Mouse (Mus musculus) thymus, adult 2 months (tissue): ENCODE results near the gene Pcdh15.

Experiments
- CTCF ChIP-seq: fragments of 200-500 bp; IDR thresholded peaks from 2 replicates; pipeline ENCODE4 v1.5.1; 2012; ENCODE audit warnings: mild to moderate bottlenecking, control low read depth, low read length, moderate library complexity, borderline replicate concordance; ENCODE audit not compliant: control insufficient read depth, poor library complexity, insufficient read depth; ENCODE audit errors: extremely low read depth
- POLR2A ChIP-seq: fragments of 200-500 bp; IDR thresholded peaks from 2 replicates; pipeline ENCODE4 v1.6.1; 2012; ENCODE audit warnings: mild to moderate bottlenecking, low read length, control low read depth, moderate library complexity; ENCODE audit not compliant: control insufficient read depth, poor library complexity, insufficient read depth; ENCODE audit errors: extremely low read depth

DNA sequence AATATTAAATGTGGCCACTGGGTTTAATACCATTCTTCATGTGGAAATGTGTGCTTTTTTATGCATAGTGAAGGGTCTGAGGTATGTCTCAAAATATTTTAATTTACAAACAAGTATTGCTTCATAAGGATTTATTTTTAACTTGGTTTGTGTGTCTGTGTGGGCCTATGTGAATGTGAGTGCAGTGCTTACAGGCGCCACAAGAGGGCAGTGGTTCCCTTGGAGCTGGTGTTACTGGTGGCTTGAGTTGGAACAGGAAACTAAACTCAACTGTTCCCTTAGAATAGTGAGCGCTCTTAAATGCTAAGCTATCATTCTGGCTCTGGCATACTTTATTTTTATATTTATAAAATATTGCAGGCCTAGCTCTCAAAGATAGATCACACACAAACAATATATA lies 6.8 kb downstream of the Pcdh15 start:
- TF ChIP-seq CTCF = no peak
- no peak for TF ChIP-seq POLR2A
